Comparison of ENCODE assay signal across 22 mouse cellular contexts in genomic region chr19:11513458-11513857, GRCm38 (mm10). TPM values are rescaled to one million over a fixed set of nuclear protein-coding genes. Genes with fewer than 3 reads are reported as not detected.
DNase-seq lines count a peak whose midpoint lies in the region; ATAC-seq and TF ChIP-seq lines count a peak whose summit lies in the region.
"Had no signal": no experiment of that assay in that cellular context is flagged by ENCODE, and none has a peak within 500 bp of the region (broad histone marks: within the 10 kb centered on the region; RNA-seq: fewer than 3 reads in every experiment).

No protein-coding gene starts in this region.

- no peaks in the 10 kb centered on the region for H3K9me3 ChIP-seq in heart, embryonic 11.5 days (replicated peaks; ENCODE audit: control insufficient read depth, low read length)
- H3K9me3 ChIP-seq: heart, embryonic 13.5 days; hindbrain, embryonic 12.5 days; midbrain, embryonic 12.5 days had no signal

- H3K4me3 ChIP-seq in heart, embryonic 11.5 days (ENCODE audit: low read depth, low read length) = no peak overlapping the region
- H3K4me3 ChIP-seq in thymus, adult 2 months (ENCODE audit: control insufficient read depth, insufficient read depth, low read length) = no peak overlapping the region
- H3K4me3 ChIP-seq: heart, embryonic 13.5 days; hindbrain, embryonic 12.5 days; midbrain, embryonic 12.5 days; myocyte had no signal

- intact Hi-C loops in left cerebral cortex, postnatal 4 days (cut with DNase I) = no loop called here

- H3K9ac ChIP-seq in heart, embryonic 11.5 days (ENCODE audit: low read depth, low read length) = no peak overlapping the region
- H3K9ac ChIP-seq: heart, embryonic 13.5 days; hindbrain, embryonic 12.5 days; midbrain, embryonic 12.5 days had no signal

- no peak overlapping the region for H3K27ac ChIP-seq in heart, embryonic 11.5 days (ENCODE audit: low read depth, low read length)
- H3K27ac ChIP-seq in thymus, adult 2 months (ENCODE audit: control insufficient read depth, insufficient read depth, low read length) = peak overlapping the region; percentile 59; the same call in 1 of the 2 replicates
- H3K27ac ChIP-seq: heart, embryonic 13.5 days; hindbrain, embryonic 12.5 days; kidney, postnatal 0 days; midbrain, embryonic 12.5 days had no signal

- DNase-seq in heart, adult 8-10 months (ENCODE audit: low spot score) = peak; percentile 28
- no peak for DNase-seq in thymus, adult 2 months
- no peak for DNase-seq in thymus, adult 18-20 months
- DNase-seq in kidney, adult 8-10 months = no peak
- DNase-seq in left cerebral cortex, postnatal 4 days = no peak
- DNase-seq: adrenal gland, postnatal 10 days; cerebellum, adult 2 months; lung, postnatal 10 days; thymus, postnatal 25 days had no signal

- no peaks in the 10 kb centered on the region for H3K27me3 ChIP-seq in heart, embryonic 11.5 days (ENCODE audit: control insufficient read depth, insufficient read depth, low read length)
- no peaks in the 10 kb centered on the region for H3K27me3 ChIP-seq in thymus, adult 2 months (ENCODE audit: control insufficient read depth, insufficient read depth, low read length)
- H3K27me3 ChIP-seq: heart, embryonic 13.5 days; hindbrain, embryonic 12.5 days; midbrain, embryonic 12.5 days had no signal

- ATAC-seq in heart, embryonic 11.5 days (replicated peaks; ENCODE audit: insufficient number of reproducible peaks, low FRiP score, low TSS enrichment) = no peak
- peak; percentile 63 for ATAC-seq in inflammation-experienced regulatory T-cells, adult 6 months
- ATAC-seq: intestine, embryonic 16.5 days had no signal

- H3K4me2 ChIP-seq in heart, embryonic 11.5 days = no peak overlapping the region
- H3K4me2 ChIP-seq: heart, embryonic 13.5 days; hindbrain, embryonic 12.5 days; midbrain, embryonic 12.5 days had no signal

- WGBS in heart, embryonic 11.5 days (ENCODE audit: insufficient replicate concordance) = 38% methylated on average over 1 of the region's 1 CpGs
- WGBS in thymus, adult 2 months = 19% methylated on average over 1 of the region's 1 CpGs

- no peak for TF ChIP-seq CTCF in thymus, adult 2 months (IDR thresholded peaks at IDR 0.05; ENCODE audit: borderline replicate concordance, control insufficient read depth, extremely low read depth, insufficient read depth, low read length, poor library complexity)

- H3K4me1 ChIP-seq in heart, embryonic 11.5 days (ENCODE audit: control insufficient read depth, insufficient read depth, low read length) = no peaks in the 10 kb centered on the region
- peaks cover 21% of the 10 kb centered on the region for H3K4me1 ChIP-seq in thymus, adult 2 months (replicated peaks; ENCODE audit: control insufficient read depth, insufficient read depth, low read length)
- H3K4me1 ChIP-seq: heart, embryonic 13.5 days; hindbrain, embryonic 12.5 days; midbrain, embryonic 12.5 days had no signal

- TF ChIP-seq POLR2A in thymus, adult 2 months (IDR thresholded peaks at IDR 0.05; ENCODE audit: control insufficient read depth, extremely low read depth, insufficient read depth, low read length, poor library complexity) = no peak

- H3K36me3 ChIP-seq in heart, embryonic 11.5 days (ENCODE audit: control insufficient read depth, insufficient read depth, low read length) = no peaks in the 10 kb centered on the region
- no peaks in the 10 kb centered on the region for H3K36me3 ChIP-seq in thymus, adult 2 months (ENCODE audit: control insufficient read depth, insufficient read depth, low read length)
- H3K36me3 ChIP-seq: heart, embryonic 13.5 days; hindbrain, embryonic 12.5 days; midbrain, embryonic 12.5 days had no signal

RNA-seq across cellular contexts. Expression of gene Ms4a6b, which starts 2.9 kb away (rescaled TPM):
- total RNA-seq in heart, adult 8-10 months (2022) = 1 to 10 TPM; 2.4 to 5.9 (median 3.6) TPM
- polyA plus RNA-seq in heart, embryonic 11.5 days (2014; fragmentation: Nextera tagmentation; extraction: Ambion mirVana) = 0.59 and 1.4 TPM in 2 replicates
- 41.7 and 46.9 TPM in 2 replicates for polyA plus RNA-seq in thymus, adult 2 months (2012; rRNA removed)
- 1,000 to 10,000 TPM; 1,170 to 1,320 (median 1,200) TPM for polyA plus RNA-seq in inflammation-experienced regulatory T-cells, adult 6 months (2017; shearing (Covaris generic))
- 1 to 10 TPM; 1.0 to 1.4 TPM for total RNA-seq in left cerebral cortex, postnatal 4 days (2021)
- total RNA-seq: MEL had no signal
- polyA plus RNA-seq: C2C12, myocyte had no signal

RNA-seq across cellular contexts. Expression of gene Ms4a4d, which starts 23.1 kb away (rescaled TPM):
- total RNA-seq in heart, adult 8-10 months (2022) = 1 to 10 TPM; 4.9 to 6.9 (median 6.7) TPM
- polyA plus RNA-seq in heart, embryonic 11.5 days (2014; fragmentation: Nextera tagmentation; extraction: Ambion mirVana) = 0.44 and 0.56 TPM in 2 replicates
- polyA plus RNA-seq in thymus, adult 2 months (2012; rRNA removed) = 2.1 and 4.0 TPM in 2 replicates
- polyA plus RNA-seq in inflammation-experienced regulatory T-cells, adult 6 months (2017; shearing (Covaris generic)) = 1 to 10 TPM; 2.1 to 5.3 (median 3.7) TPM
- total RNA-seq in left cerebral cortex, postnatal 4 days (2021) = not detected
- total RNA-seq: MEL had no signal
- polyA plus RNA-seq: C2C12; hindbrain, embryonic 12.5 days; midbrain, embryonic 12.5 days had no signal

RNA-seq across cellular contexts. Expression of gene Gm8369, which starts 27.7 kb away (rescaled TPM):
- total RNA-seq in heart, adult 8-10 months (2022) = under 1 TPM in 2 of 4 experiments, not detected in 2; 0.40 to 0.57 TPM
- not detected in 2 replicates for polyA plus RNA-seq in heart, embryonic 11.5 days (2014; fragmentation: Nextera tagmentation; extraction: Ambion mirVana)
- polyA plus RNA-seq in thymus, adult 2 months (2012; rRNA removed) = 5.2 and 6.3 TPM in 2 replicates
- 100 to 1,000 TPM; 382 to 635 (median 544) TPM for polyA plus RNA-seq in inflammation-experienced regulatory T-cells, adult 6 months (2017; shearing (Covaris generic))
- total RNA-seq in left cerebral cortex, postnatal 4 days (2021) = under 1 TPM in 1 of 2 experiments, not detected in 1; 0.10 TPM
- total RNA-seq: MEL had no signal
- polyA plus RNA-seq: C2C12; cerebellum, adult 2 months; embryonic facial prominence, embryonic 14.5 days; forebrain, embryonic 11.5 days; heart, embryonic 13.5 days; hindbrain, embryonic 12.5 days; intestine, embryonic 16.5 days; kidney, postnatal 0 days; midbrain, embryonic 12.5 days; myocyte; stomach, embryonic 14.5 days had no signal

RNA-seq across cellular contexts. Expression of gene Ms4a6c, which starts 44.3 kb away (rescaled TPM):
- total RNA-seq in heart, adult 8-10 months (2022) = 1 to 10 TPM; 3.7 to 4.7 (median 4.1) TPM
- 0.21 and 0.77 TPM in 2 replicates for polyA plus RNA-seq in heart, embryonic 11.5 days (2014; fragmentation: Nextera tagmentation; extraction: Ambion mirVana)
- 4.5 and 6.2 TPM in 2 replicates for polyA plus RNA-seq in thymus, adult 2 months (2012; rRNA removed)
- polyA plus RNA-seq in inflammation-experienced regulatory T-cells, adult 6 months (2017; shearing (Covaris generic)) = 10 to 100 TPM; 17.0 to 36.7 (median 21.0) TPM
- 1 to 10 TPM; 1.4 to 1.8 TPM for total RNA-seq in left cerebral cortex, postnatal 4 days (2021)
- total RNA-seq: MEL had no signal
- polyA plus RNA-seq: C2C12, myocyte had no signal

Comparison
In these comparisons a context has a peak if more than half of its experiments do, and no peak if none do; other contexts are left out.
1. RNA of gene Ms4a6b, which starts 2.9 kb away (polyA plus RNA-seq): 1,170 to 1,320 TPM in inflammation-experienced regulatory T-cells, adult 6 months and 41.7 to 46.9 TPM in thymus, adult 2 months; 0.59 to 1.4 TPM in heart, embryonic 11.5 days; every median in the first group is over 10 times any median in the second.
2. RNA of gene Gm8369, which starts 27.7 kb away (polyA plus RNA-seq): 382 to 635 TPM in inflammation-experienced regulatory T-cells, adult 6 months; 5.2 to 6.3 TPM in thymus, adult 2 months and not detected in heart, embryonic 11.5 days; every median in the first group is over 10 times any median in the second.